Mouse (Mus musculus) neural tube, embryonic 12.5 days (tissue): Measurements from ENCODE around the gene S1pr4. TPM values are rescaled to one million over a fixed set of nuclear protein-coding genes. Genes with fewer than 3 reads are reported as not detected.

Experiments used
- ATAC-seq: fragments of 200-750 bp; cut with Nextera tagmentation; 2 replicates; pipeline ENCODE4 v1.8.0; 2017; ENCODE audit warnings: low read depth, mild to moderate bottlenecking, moderate TSS enrichment, moderate library complexity; ENCODE audit not compliant: low FRiP score
- H3K27ac ChIP-seq: fragments of 300-500 bp; sonication (generic); 2 replicates; pipeline ENCODE4 v1.5.1; 2016
- H3K27me3 ChIP-seq: fragments of 300-500 bp; sonication (generic); replicated peaks from 2 replicates; pipeline ENCODE4 v1.6.1; 2016; ENCODE audit warnings: mild to moderate bottlenecking
- H3K36me3 ChIP-seq: fragments of 300-500 bp; sonication (generic); 2 replicates; pipeline ENCODE4 v1.6.1; 2016; ENCODE audit warnings: mild to moderate bottlenecking
- H3K4me1 ChIP-seq: fragments of 300-500 bp; sonication (generic); 2 replicates; pipeline ENCODE4 v1.6.1; 2016
- H3K4me2 ChIP-seq: fragments of 300-500 bp; sonication (generic); replicated peaks from 2 replicates; pipeline ENCODE4 v1.6.1; 2016; ENCODE audit warnings: mild to moderate bottlenecking
- H3K4me3 ChIP-seq: fragments of 300-500 bp; sonication (generic); 2 replicates; pipeline ENCODE4 v1.5.1; 2016
- H3K9ac ChIP-seq: fragments of 300-500 bp; sonication (generic); 2 replicates; pipeline ENCODE4 v1.6.1; 2016; ENCODE audit warnings: mild to moderate bottlenecking
- H3K9me3 ChIP-seq: fragments of 300-500 bp; sonication (generic); 2 replicates; pipeline ENCODE4 v1.6.1; 2016; ENCODE audit warnings: mild to moderate bottlenecking
- WGBS: fragments of 180-500 bp; shearing (Covaris S2); methylation state at CpG from one replicate; pipeline ENCODE4 v1.1.7; 2016; 5-methylcytosine and 5-hydroxymethylcytosine counted together
- polyA plus RNA-seq: library from polyadenylated mRNA; unstranded; fragments of >200 nt; fragmentation: Nextera tagmentation; extraction: Ambion mirVana; gene quantifications from 2 replicates; pipeline ENCODE4 v1.2.1, GENCODE M21; 2016

S1pr4 gene
- 0.51 and 0.56 TPM in 2 replicates for polyA plus RNA-seq

DNA sequence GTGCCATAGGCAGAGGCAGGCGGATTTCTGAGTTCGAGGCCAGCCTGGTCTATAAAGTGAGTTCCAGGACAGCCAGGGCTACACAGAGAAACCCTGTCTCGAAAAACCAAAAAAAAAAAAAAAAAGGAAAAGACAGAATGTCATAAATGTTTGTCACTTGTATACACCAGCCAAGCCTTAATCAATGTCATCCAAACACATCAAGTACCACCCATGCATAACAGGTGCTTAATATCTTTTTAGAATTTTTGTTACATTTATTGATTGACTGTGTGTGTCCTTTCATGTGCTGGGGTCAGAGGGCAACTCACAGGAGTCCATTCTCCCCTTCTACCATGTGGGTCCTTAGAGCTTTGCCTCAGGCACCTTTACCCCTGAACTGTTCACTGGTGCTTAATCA, at the start of gene S1pr4:
Gene S1pr4, minus strand, starts transcription at position 101 of the 400 bp plus-strand sequence.
- ATAC-seq: no peak
- Histone ChIP-seq H3K9me3 (no peaks in the 10 kb centered on the region), H3K27ac (no peak within 1 kb of the TSS), H3K4me3 (no peak within 1 kb of the TSS), H3K36me3 (no peaks in the 10 kb centered on the region), H3K4me1 (peaks cover 6% of the 10 kb centered on the region), H3K4me2 (0 out of 2 replicates have a peak within 1 kb of the TSS, but pooled peaks have one; percentile 5), H3K27me3 (no peaks in the 10 kb centered on the region; the same call in 1 of the 2 replicates), H3K9ac (no peak within 1 kb of the TSS)
- WGBS: 92% methylated on average over 3 of the region's 3 CpGs

DNA sequence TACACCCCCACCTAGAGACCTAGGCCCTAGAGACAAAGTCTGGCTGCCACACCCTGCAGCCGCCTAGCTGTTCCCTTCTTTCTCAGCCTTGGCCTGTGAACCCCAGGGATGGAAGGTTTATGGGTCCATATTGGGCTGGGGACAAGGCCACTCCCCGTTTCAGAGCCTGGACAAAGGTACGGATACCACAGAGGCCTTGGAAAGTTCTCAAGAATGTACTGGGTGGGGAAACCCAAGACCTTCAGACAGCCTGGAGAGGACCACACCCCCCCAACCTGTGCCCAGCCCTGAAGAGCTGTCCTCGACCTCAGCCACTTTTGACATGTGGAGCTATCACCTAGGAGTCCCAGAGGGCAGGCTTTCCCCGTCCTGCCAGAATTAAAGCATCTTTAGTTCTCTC, 49.0 kb upstream of the S1pr4 start:
- Histone ChIP-seq H3K27ac (no peak overlapping the region), H3K9me3 (no peaks in the 10 kb centered on the region), H3K4me2 (no peak overlapping the region), H3K27me3 (no peaks in the 10 kb centered on the region), H3K36me3 (no peaks in the 10 kb centered on the region), H3K9ac (no peak overlapping the region), H3K4me1 (peaks cover 10% of the 10 kb centered on the region), H3K4me3 (no peak overlapping the region)
- no peak for ATAC-seq
- 67% methylated on average over 5 of the region's 5 CpGs for WGBS

DNA sequence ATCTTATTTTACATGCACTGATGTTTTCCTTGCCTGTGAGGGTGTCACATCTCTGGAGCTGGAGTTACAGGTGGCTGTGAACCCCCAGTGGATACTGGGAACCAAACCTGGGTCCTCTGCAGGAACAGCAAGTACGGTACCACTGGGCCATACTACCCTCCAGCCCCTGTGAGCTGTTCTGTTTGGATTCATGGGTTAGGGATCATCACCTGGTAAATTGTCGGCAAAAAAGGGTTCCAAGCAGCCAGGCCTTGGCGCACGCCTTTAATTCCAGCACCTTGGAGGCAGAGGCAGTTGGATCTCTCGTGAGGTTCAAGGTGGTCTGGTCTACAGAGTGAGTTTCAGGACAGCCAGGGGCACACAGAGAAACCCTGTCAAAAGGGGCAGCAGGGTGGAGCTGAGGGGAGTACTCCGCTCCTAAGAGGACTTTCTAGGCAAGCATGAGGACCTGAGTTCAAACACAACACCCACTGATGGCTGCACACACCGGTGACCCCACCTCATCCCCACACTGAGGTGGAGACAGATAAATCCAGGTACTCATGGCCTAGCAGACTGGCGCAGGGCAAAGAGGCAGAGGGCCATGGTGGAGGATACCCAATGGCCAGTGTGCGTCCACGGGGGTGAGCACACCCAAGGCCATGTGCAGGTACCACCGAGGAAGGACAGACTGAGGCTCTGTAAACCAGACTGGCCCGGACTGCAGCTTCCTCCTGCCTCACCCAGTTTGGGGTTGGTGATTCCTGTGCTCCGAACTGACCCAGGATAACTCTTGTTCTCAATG, 47.0 kb upstream of the S1pr4 start:
- no peak overlapping the region for H3K4me3 ChIP-seq
- no peaks in the 10 kb centered on the region for H3K9me3 ChIP-seq
- H3K4me2 ChIP-seq: no peak overlapping the region
- ATAC-seq: no peak
- H3K27ac ChIP-seq: no peak overlapping the region
- no peaks in the 10 kb centered on the region for H3K27me3 ChIP-seq
- no peak overlapping the region for H3K9ac ChIP-seq
- peaks cover 30% of the 10 kb centered on the region for H3K4me1 ChIP-seq
- WGBS: 93% methylated on average over 13 of the region's 13 CpGs
- no peaks in the 10 kb centered on the region for H3K36me3 ChIP-seq

DNA sequence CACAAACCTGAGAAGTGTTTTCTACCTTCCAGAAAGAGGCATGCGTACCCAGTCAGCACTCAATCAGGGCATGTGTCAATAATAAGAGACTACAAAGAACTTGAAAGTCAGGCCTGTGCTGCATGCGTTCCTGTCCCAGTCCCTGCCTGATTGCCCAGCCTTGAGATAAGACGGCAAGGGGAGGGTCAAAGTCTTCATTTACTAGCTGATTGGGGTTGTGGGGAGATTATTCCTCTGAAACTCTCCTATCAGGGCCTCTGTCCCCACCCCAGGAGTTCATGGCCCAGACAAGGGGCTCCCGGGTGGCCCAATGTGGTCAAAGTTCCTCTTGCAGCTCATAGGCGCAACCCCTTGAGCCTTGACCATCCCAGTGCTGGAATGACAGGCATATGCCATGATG, 46.4 kb upstream of the S1pr4 start:
- 82% methylated on average over 5 of the region's 5 CpGs for WGBS
- H3K36me3 ChIP-seq: no peaks in the 10 kb centered on the region
- no peak overlapping the region for H3K4me3 ChIP-seq
- no peak for ATAC-seq
- H3K4me1 ChIP-seq: peaks cover 33% of the 10 kb centered on the region
- H3K27me3 ChIP-seq: no peaks in the 10 kb centered on the region
- H3K4me2 ChIP-seq: no peak overlapping the region
- H3K9me3 ChIP-seq: no peaks in the 10 kb centered on the region
- no peak overlapping the region for H3K27ac ChIP-seq
- 0 out of 2 replicates have a peak overlapping the region, but pooled peaks have one; percentile 13 for H3K9ac ChIP-seq

DNA sequence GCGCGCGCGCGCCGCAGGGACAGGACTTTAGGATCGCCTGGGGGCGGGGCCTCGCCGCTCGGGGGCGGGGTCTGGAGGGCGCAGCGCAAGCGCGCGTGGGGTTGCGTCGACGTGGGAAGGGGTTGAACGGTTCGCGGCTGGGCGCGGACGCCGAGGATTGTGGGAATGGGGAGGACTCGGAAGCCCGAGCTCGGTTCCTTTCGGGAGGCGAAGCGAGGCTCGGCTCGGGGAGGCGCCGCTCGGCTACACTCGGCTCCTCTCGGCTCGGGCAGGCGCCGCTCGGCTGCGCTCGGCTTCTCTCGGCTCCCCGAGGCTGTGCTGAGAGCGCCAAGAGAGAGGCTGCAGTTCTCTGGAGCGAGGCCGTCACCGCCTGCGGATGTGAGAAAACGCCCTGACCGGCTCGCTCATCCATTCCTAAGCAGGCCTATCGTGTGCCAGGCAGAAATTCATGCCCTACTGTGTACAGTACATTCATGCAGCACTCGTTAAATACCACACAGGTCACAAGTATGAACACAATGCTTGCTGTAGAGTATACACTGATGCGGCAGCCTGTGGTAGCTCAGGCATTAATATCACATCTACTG, 45.3 kb upstream of the S1pr4 start, which contains the start of gene Gna11:
Gene Gna11, minus strand, starts transcription at position 30 of the 587 bp plus-strand sequence.
- H3K4me1 ChIP-seq: peaks cover 38% of the 10 kb centered on the region
- 2% methylated on average over 59 of the region's 59 CpGs for WGBS
- H3K27ac ChIP-seq: peak within 1 kb of the TSS; percentile 70
- H3K9ac ChIP-seq: peak within 1 kb of the TSS; percentile 92
- no peaks in the 10 kb centered on the region for H3K27me3 ChIP-seq
- peak; percentile 96 for ATAC-seq
- H3K36me3 ChIP-seq: no peaks in the 10 kb centered on the region
- peak within 1 kb of the TSS; percentile 99 for H3K4me2 ChIP-seq
- peak within 1 kb of the TSS; percentile 92 for H3K4me3 ChIP-seq
- no peaks in the 10 kb centered on the region for H3K9me3 ChIP-seq

DNA sequence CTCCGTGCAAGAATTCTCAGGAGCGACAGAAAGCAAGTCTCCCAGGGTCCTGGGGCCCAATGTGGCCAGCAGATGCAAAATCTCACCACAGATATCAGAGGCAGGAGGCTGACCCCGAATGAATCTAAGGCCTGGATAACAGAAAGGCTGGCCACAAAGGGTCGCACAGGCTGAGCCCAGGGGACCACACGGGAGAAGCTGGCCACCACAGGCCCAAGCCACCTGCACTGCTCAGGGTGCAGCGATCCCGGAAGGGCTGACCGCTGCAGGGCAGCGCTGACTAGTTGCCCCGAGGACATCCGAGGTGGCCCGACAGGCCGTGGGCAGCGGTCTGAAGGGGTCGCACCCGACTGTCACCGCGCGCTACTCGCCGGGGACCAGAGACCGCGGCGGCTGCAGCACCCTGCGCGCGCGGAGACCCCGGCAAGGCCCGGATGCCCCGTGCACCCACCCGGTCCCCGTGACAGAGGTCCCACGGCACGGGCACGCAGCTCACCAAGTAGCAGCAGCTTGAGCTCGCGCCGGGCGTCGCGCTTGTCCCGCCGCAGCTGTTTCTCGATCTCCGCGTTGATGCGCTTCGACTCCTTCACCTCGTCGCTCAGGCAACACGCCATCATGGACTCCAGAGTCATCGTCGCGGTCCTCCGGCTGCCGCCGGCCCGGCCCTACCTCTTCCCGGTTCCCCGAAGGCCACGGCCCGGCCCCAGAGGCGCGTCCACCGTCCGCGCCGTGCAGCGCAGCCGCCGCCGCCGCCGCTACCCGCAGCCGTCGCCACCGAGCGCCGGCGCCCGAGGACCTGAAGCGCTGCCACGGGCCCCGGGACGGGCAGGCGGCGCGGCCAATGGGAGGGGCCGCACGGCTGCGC, 44.6 kb upstream of the S1pr4 start:
- peak overlapping the region; percentile 99 for H3K4me2 ChIP-seq
- peak overlapping the region; percentile 92 for H3K9ac ChIP-seq
- H3K9me3 ChIP-seq: no peaks in the 10 kb centered on the region
- ATAC-seq: peak; percentile 54
- H3K4me3 ChIP-seq: peak overlapping the region; percentile 92
- under 1% methylated on average over 93 of the region's 93 CpGs for WGBS
- H3K4me1 ChIP-seq: peaks cover 42% of the 10 kb centered on the region
- no peaks in the 10 kb centered on the region for H3K27me3 ChIP-seq
- H3K36me3 ChIP-seq: no peaks in the 10 kb centered on the region
- H3K27ac ChIP-seq: peak overlapping the region; percentile 70

DNA sequence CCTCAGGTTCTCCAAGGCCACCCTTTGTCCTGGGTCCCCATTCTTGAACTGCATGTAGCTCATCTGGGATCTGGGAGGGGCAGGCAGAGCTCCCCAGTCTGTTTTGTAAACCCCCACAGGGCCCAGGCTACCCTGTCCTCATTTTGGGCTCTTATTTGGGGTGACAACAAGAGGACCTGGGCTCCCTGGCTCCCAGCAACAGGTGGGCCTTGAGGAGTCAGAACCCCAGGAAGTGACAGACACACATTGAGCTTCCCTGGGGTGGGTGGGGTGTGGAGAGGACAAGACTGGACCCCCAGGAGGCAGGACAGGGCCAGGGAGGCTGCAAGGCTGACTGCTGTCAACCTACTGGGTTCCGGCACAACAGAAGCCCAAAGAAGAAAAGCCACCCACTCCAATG, 43.7 kb upstream of the S1pr4 start:
- WGBS: 76% methylated on average over 1 of the region's 1 CpGs
- ATAC-seq: no peak

DNA sequence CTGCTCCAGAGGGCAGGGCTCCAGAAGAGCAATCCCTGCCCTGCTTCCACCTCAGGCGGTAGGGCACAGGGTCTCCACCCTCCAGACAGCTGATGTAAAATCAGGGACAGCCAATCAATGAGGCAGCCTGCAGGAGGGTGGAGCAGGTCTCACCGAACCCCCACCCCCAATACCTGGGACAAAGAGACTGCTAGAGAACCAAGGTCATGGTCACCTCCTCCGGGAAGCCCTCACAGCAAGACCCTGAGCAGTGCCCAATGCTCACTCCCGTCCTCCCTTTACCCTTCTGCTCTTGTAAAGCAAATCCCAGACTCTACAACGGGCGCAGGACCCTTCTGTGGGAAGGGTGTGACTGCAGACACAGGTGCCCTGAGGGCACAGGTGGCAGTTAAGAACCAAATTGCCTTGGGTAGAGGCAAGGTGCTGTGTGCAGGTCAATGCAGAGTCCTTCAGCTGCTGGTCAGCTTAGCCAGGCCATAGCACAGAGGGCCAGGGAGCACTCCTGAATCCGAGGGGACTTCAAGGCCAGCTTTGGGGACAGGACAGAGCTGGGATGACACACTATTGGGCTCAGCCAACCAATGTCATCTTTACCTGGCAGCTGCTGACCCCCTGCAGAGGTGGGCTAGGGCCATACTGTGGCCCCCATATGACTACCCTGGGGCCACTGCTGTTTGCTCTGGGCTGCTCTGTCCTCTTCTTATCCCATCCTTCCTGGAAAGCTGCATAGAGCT, 43.0 kb upstream of the S1pr4 start:
- 74% methylated on average over 7 of the region's 7 CpGs for WGBS
- Histone ChIP-seq H3K27me3 (no peaks in the 10 kb centered on the region), H3K9me3 (no peaks in the 10 kb centered on the region), H3K27ac (no peak overlapping the region), H3K36me3 (no peaks in the 10 kb centered on the region), H3K4me2 (peak overlapping the region; percentile 99), H3K9ac (peak overlapping the region; percentile 92), H3K4me1 (peaks cover 42% of the 10 kb centered on the region), H3K4me3 (peak overlapping the region; percentile 92; the same call in 1 of the 2 replicates)
- no peak for ATAC-seq

More for the DNA sequence above, 43.7 kb upstream of the S1pr4 start:
- H3K4me2 ChIP-seq: peak overlapping the region; percentile 99
- H3K9me3 ChIP-seq: no peaks in the 10 kb centered on the region
- peak overlapping the region; percentile 92 for H3K9ac ChIP-seq
- peaks cover 42% of the 10 kb centered on the region for H3K4me1 ChIP-seq
- H3K27ac ChIP-seq: no peak overlapping the region
- peak overlapping the region; percentile 92 for H3K4me3 ChIP-seq
- no peaks in the 10 kb centered on the region for H3K36me3 ChIP-seq
- no peaks in the 10 kb centered on the region for H3K27me3 ChIP-seq

DNA sequence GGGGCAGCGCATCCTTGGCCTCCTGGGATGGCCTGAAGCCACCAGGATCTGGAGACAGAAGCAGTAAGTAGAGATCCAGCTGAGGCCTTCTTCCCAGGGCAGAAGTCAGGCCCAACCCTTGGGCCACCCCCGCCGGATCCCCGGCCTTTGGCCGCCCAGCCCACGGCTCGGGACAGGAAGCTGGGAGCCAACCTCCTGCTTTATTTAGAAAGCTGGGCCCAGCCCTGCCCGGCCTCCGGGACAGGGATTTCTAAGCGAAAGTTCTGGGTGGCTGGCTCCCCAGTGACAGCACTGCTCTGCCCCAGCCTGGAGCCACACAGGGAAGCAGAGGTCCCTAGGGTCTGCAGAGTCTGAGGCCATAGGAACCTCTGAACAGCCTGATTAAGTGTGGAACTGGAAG, 41.9 kb upstream of the S1pr4 start:
- peaks cover 42% of the 10 kb centered on the region for H3K4me1 ChIP-seq
- no peaks in the 10 kb centered on the region for H3K27me3 ChIP-seq
- H3K9me3 ChIP-seq: no peaks in the 10 kb centered on the region
- 86% methylated on average over 10 of the region's 10 CpGs for WGBS
- no peak overlapping the region for H3K27ac ChIP-seq
- no peak overlapping the region for H3K4me2 ChIP-seq
- 0 out of 2 replicates have a peak overlapping the region, but pooled peaks have one; percentile 92 for H3K9ac ChIP-seq
- no peak for ATAC-seq
- no peak overlapping the region for H3K4me3 ChIP-seq
- no peaks in the 10 kb centered on the region for H3K36me3 ChIP-seq

DNA sequence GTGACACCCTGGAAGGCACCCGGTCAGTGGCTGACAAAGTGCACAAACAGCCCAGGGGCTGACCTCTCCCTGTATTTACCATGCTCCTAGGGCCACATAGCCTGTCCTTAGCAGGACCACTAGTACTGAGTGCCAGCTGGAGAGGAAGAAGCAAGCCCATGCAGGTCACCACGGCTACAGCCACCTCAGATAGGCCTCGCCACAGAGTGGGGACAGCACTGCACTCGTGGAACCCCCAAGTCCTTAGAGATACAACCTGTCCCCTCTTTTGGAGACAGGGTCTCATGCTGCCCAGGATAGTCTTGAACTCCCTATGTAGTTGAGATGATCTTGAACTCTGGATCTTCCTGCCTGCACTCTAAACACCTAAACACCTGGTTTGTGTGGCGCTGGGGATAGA, 41.4 kb upstream of the S1pr4 start:
- no peaks in the 10 kb centered on the region for H3K36me3 ChIP-seq
- ATAC-seq: no peak
- H3K9ac ChIP-seq: peak overlapping the region; percentile 3; the same call in 1 of the 2 replicates

DNA sequence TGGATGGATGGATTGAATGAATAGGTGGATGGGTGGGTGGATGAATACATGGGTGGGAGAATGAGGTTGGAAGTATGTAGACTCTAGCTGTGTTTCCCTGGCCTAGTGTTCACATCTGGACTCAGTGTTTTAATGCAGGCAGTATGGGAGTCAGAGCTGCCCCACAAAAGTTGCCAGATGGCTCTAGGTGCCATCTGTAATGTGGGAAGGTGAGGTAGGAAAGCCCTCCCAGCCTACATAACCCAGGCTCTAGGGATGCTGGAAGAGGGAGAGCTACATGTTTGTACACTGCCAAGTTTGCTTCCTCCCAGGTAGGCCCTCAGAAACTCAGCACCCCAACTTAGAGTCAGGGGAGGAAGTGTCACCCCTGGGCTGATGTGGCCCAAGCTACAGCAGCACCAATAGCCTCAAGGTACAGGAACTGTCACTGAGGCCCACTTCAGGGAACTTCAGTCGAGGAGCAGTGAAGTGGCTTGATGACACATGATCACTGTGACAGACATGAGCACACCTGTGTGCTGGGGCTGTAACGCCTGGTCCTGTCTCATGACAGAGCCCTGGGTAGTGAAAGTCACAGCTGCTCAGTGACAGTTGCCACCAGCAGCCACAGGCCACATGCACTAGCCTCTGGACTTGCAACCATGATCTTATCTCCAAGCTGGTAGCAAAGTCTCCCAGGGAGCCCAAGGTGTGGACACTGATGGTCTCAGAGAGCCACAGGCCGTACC, 38.6 kb upstream of the S1pr4 start:
- H3K36me3 ChIP-seq: peaks cover 7% of the 10 kb centered on the region; the same call in 1 of the 2 replicates
- 95% methylated on average over 3 of the region's 3 CpGs for WGBS
- no peaks in the 10 kb centered on the region for H3K27me3 ChIP-seq
- no peak overlapping the region for H3K27ac ChIP-seq
- H3K9ac ChIP-seq: no peak overlapping the region
- no peak overlapping the region for H3K4me2 ChIP-seq
- no peak overlapping the region for H3K4me3 ChIP-seq
- no peaks in the 10 kb centered on the region for H3K9me3 ChIP-seq
- peaks cover 27% of the 10 kb centered on the region for H3K4me1 ChIP-seq
- no peak for ATAC-seq

More for the DNA sequence above, 41.4 kb upstream of the S1pr4 start:
- no peaks in the 10 kb centered on the region for H3K9me3 ChIP-seq
- no peak overlapping the region for H3K4me2 ChIP-seq
- H3K27me3 ChIP-seq: no peaks in the 10 kb centered on the region
- H3K4me3 ChIP-seq: no peak overlapping the region
- H3K4me1 ChIP-seq: peaks cover 42% of the 10 kb centered on the region
- WGBS: 84% methylated on average over 5 of the region's 5 CpGs
- no peak overlapping the region for H3K27ac ChIP-seq
